In the genomic region with DNA sequence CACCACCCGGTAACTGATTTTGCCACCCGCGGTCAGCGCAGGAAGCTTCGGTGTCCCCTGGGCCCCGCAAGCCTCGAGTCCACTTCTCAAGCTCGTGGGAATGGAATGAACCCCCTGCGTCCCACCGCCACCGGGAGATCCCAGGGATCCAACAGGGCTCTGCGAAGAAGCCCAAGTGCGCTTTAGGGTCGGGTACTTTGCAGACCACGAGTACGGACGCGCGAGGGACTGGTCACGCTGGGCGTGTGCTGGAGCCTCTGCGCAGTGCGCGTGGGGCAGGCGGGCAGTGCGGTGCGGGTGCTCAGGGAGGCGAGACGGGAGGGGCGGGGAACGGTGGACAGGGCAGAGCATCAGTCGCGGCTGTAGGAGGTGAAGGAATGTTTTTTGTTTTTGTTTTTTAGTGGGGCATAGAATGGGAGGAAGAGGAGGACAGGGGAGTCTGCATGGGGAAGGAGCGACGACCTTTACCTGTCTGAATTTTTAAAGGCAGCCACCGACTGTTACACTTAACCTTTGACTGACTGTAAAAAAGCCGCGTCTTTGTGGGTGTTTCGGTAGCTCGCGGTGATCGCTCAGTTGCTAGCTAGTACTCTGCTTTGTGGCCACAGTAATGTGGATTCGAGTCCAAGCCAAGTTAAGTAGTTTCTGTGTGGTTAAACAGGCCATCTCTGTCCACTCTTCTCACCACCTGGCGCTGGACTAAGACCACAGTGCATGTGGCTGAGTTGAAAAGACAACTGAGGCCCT, we compare ENCODE assay signal across 8 mouse cellular contexts. TPM values are rescaled to one million over a fixed set of nuclear protein-coding genes. Genes with fewer than 3 reads are reported as not detected.
DNase-seq lines count a peak whose midpoint lies in the region; ATAC-seq and TF ChIP-seq lines count a peak whose summit lies in the region.
"Had no signal": no experiment of that assay in that cellular context is flagged by ENCODE, and none has a peak within 500 bp of the region (broad histone marks: within the 10 kb centered on the region; RNA-seq: fewer than 3 reads in every experiment).

No protein-coding gene starts in this region.

- peaks cover 8% of the 10 kb centered on the region for H3K9me3 ChIP-seq in E14TG2a.4 (ENCODE audit: low read length)

- peak overlapping the region; percentile 68 for H3K4me3 ChIP-seq in E14TG2a.4 (replicated peaks; ENCODE audit: low read length)

- no peak for TF ChIP-seq CTCF in E14TG2a.4 (conservative IDR thresholded peaks at IDR 0.05; ENCODE audit: low read length)

- ATAC-seq in hematopoietic stem cell, adult 5-6 weeks (replicated peaks in 1 of 2; ENCODE audit: insufficient read depth in 1 of 2, low FRiP score in 2 of 2, low TSS enrichment in 1 of 2, low read depth in 1 of 2, poor library complexity in 2 of 2, severe bottlenecking in 2 of 2) = peak; percentile 17 to 53; a peak in 1 of 4 replicates
- 0 out of 2 replicates have a peak, but pooled peaks have one; percentile 35 for ATAC-seq in megakaryocyte-erythroid progenitor cell, adult 5-6 weeks (replicated peaks; ENCODE audit: low FRiP score, low TSS enrichment, poor library complexity, severe bottlenecking)

- H3K36me3 ChIP-seq in E14TG2a.4 (ENCODE audit: insufficient read depth, low read length) = no peaks in the 10 kb centered on the region

- peak; percentile 20 to 24 for DNase-seq in B cell, adult 2 months
- DNase-seq in adrenal gland, postnatal 10 days = no peak
- no peak for DNase-seq in ovary, postnatal 36 days (ENCODE audit: low spot score)
- DNase-seq in kidney, postnatal 4 days = no peak

- peaks cover 13% of the 10 kb centered on the region for H3K27me3 ChIP-seq in E14TG2a.4 (ENCODE audit: insufficient read depth, low read length)

- H3K4me1 ChIP-seq in E14TG2a.4 (replicated peaks; ENCODE audit: low read depth, low read length) = peaks cover 38% of the 10 kb centered on the region

RNA-seq across cellular contexts. Expression of gene BC107364, which starts 23.0 kb away (rescaled TPM):
- not detected in 2 replicates for total RNA-seq in hematopoietic stem cell, adult 5-6 weeks (2017)
- not detected in 2 replicates for total RNA-seq in megakaryocyte-erythroid progenitor cell, adult 5-6 weeks (2014; fragmentation: Nextera tagmentation)
- not detected in 2 replicates for total RNA-seq in megakaryocyte-erythroid progenitor cell, adult 5-6 weeks (2017)
- not detected for total RNA-seq in adrenal gland, postnatal 10 days (2021)
- total RNA-seq: neutrophil, adult 5-6 weeks had no signal

RNA-seq across cellular contexts. Expression of gene Hfe2, which starts 49.9 kb away (rescaled TPM):
- total RNA-seq in hematopoietic stem cell, adult 5-6 weeks (2017) = not detected in 2 replicates
- not detected in 2 replicates for total RNA-seq in megakaryocyte-erythroid progenitor cell, adult 5-6 weeks (2014; fragmentation: Nextera tagmentation)
- not detected in 2 replicates for total RNA-seq in megakaryocyte-erythroid progenitor cell, adult 5-6 weeks (2017)
- 10 to 100 TPM; 14.0 to 29.6 TPM for total RNA-seq in adrenal gland, postnatal 10 days (2021)
- total RNA-seq: neutrophil, adult 5-6 weeks had no signal

Comparison
In these comparisons a context has a peak if more than half of its experiments do, and no peak if none do; other contexts are left out.
1. DNase-seq: peak in B cell, adult 2 months (2 of 2); none in adrenal gland, postnatal 10 days (single experiment), ovary, postnatal 36 days (single experiment) and kidney, postnatal 4 days (0 of 2).
2. RNA of gene Hfe2, which starts 49.9 kb away (total RNA-seq): 14.0 to 29.6 TPM in adrenal gland, postnatal 10 days; not detected in hematopoietic stem cell, adult 5-6 weeks and not detected in megakaryocyte-erythroid progenitor cell, adult 5-6 weeks; every median in the first group is over 10 times any median in the second.